Mouse (Mus musculus) bone marrow macrophage, adult 2 months (primary cell): Measurements from ENCODE around the gene Smim22.

Experiments
- CTCF ChIP-seq: IDR thresholded peaks from 2 replicates; pipeline ENCODE4 v1.5.1; 2012; ENCODE audit warnings: low read depth, mild to moderate bottlenecking, low read length, moderate library complexity
- POLR2A ChIP-seq: IDR thresholded peaks from 2 replicates; pipeline ENCODE4 v1.6.1; 2012; ENCODE audit warnings: mild to moderate bottlenecking, low read depth, low read length, borderline replicate concordance

- TF ChIP-seq CTCF (no peak), POLR2A (no peak)
Measured at GRCm38 (mm10) chr16:5049774-5050234, 42.7 kb downstream of the Smim22 start, which contains the start of the genes Glyr1 and Ubn1.
